Mouse (Mus musculus) MEL (cell line): ENCODE results near the gene Gga1. TPM values are rescaled to one million over a fixed set of nuclear protein-coding genes. Genes with fewer than 3 reads are reported as not detected.

Source experiments
- DNase-seq: peaks from one replicate; pipeline ENCODE4 v3.0.0; 2011; ENCODE audit warnings: low read depth, low spot score
- H3K27ac ChIP-seq: 2 replicates; pipeline ENCODE4 v1.5.1; 2012; ENCODE audit warnings: low read depth, mild to moderate bottlenecking, control low read depth, low read length, moderate library complexity; ENCODE audit not compliant: control insufficient read depth
- H3K27me3 ChIP-seq, 2 experiments: fragments of 150-350 bp in 1 of 2; sonication (generic) in 1 of 2; 2 replicates each; pipeline ENCODE4 v1.6.1; 2012; ENCODE audit warnings: low read length in 2 of 2, mild to moderate bottlenecking in 2 of 2, improper control_type of control experiment in 1 of 2, moderate library complexity in 1 of 2; ENCODE audit not compliant: insufficient read depth in 2 of 2, control insufficient read depth in 1 of 2
- H3K36me3 ChIP-seq, 2 experiments: 2 replicates each; pipeline ENCODE4 v1.6.1; 2012 to 2014; ENCODE audit warnings: low read length in 2 of 2, improper control_type of control experiment in 1 of 2, inconsistent platforms in 1 of 2, mild to moderate bottlenecking in 1 of 2; ENCODE audit not compliant: insufficient read depth in 2 of 2, control insufficient read depth in 1 of 2
- H3K4me1 ChIP-seq, 2 experiments: fragments of 150-350 bp in 1 of 2; sonication (generic) in 1 of 2; 2 replicates each; pipeline ENCODE4 v1.6.1; 2012; ENCODE audit warnings: low read length in 2 of 2, improper control_type of control experiment in 1 of 2, mild to moderate bottlenecking in 1 of 2; ENCODE audit not compliant: insufficient read depth in 2 of 2, control insufficient read depth in 1 of 2
- H3K4me3 ChIP-seq, 2 experiments: fragments of 150-350 bp in 1 of 2; sonication (generic) in 1 of 2; 2 replicates each; pipeline ENCODE4 v1.5.1; 2012; ENCODE audit warnings: low read depth in 2 of 2, low read length in 2 of 2, mild to moderate bottlenecking in 2 of 2, moderate library complexity in 2 of 2, control low read depth in 1 of 2, improper control_type of control experiment in 1 of 2; ENCODE audit not compliant: control insufficient read depth in 1 of 2, insufficient read depth in 1 of 2
- H3K79me2 ChIP-seq: 2 replicates; pipeline ENCODE4 v1.6.1; 2012; ENCODE audit warnings: mild to moderate bottlenecking, low read length, moderate library complexity; ENCODE audit not compliant: control insufficient read depth, poor library complexity, insufficient read depth
- H3K9ac ChIP-seq: 2 replicates; pipeline ENCODE4 v1.6.1; 2012; ENCODE audit warnings: low read depth, mild to moderate bottlenecking, control low read depth, low read length, moderate library complexity; ENCODE audit not compliant: control insufficient read depth, poor library complexity, severe bottlenecking
- H3K9me3 ChIP-seq: fragments of 150-350 bp; sonication (generic); replicated peaks from 2 replicates; pipeline ENCODE4 v1.6.1; 2012; ENCODE audit warnings: mild to moderate bottlenecking, low read length, improper control_type of control experiment, moderate library complexity; ENCODE audit not compliant: insufficient read depth
- BHLHE40 ChIP-seq: IDR thresholded peaks from 2 replicates; pipeline ENCODE4 v1.6.1; 2012; ENCODE audit warnings: low read depth, mild to moderate bottlenecking, inconsistent platforms, low read length, improper control_type of control experiment, borderline replicate concordance
- CHD2 ChIP-seq: IDR thresholded peaks from 2 replicates; pipeline ENCODE4 v1.6.1; 2011; ENCODE audit warnings: low read length, improper control_type of control experiment
- CTCF ChIP-seq, 3 experiments: IDR thresholded peaks in 2 of 3; conservative IDR thresholded peaks in 1 of 3; 2 replicates each; pipeline ENCODE4 v1.5.1; 2011 to 2012; ENCODE audit warnings: low read length in 3 of 3, low read depth in 2 of 3, mild to moderate bottlenecking in 2 of 3, improper control_type of control experiment in 1 of 3, inconsistent platforms in 1 of 3, mixed read lengths in 1 of 3, moderate library complexity in 1 of 3; ENCODE audit not compliant: control insufficient read depth in 1 of 3, insufficient read depth in 1 of 3, poor library complexity in 1 of 3, severe bottlenecking in 1 of 3
- ELF1 ChIP-seq: IDR thresholded peaks from 2 replicates; pipeline ENCODE4 v1.6.1; 2014; ENCODE audit warnings: low read depth, mild to moderate bottlenecking, inconsistent platforms, low read length, improper control_type of control experiment, moderate library complexity
- ETS1 ChIP-seq: IDR thresholded peaks from 2 replicates; pipeline ENCODE4 v1.6.1; 2012; ENCODE audit warnings: low read depth, mild to moderate bottlenecking, inconsistent platforms, low read length, improper control_type of control experiment, moderate library complexity
- GABPA ChIP-seq: IDR thresholded peaks from 2 replicates; pipeline ENCODE4 v1.6.1; 2012; ENCODE audit warnings: low read depth, mild to moderate bottlenecking, inconsistent platforms, low read length, improper control_type of control experiment, moderate library complexity
- GATA1 ChIP-seq: IDR thresholded peaks from 2 replicates; pipeline ENCODE4 v1.6.1; 2011; ENCODE audit warnings: low read depth, low read length, improper control_type of control experiment
- JUND ChIP-seq: IDR thresholded peaks from 2 replicates; pipeline ENCODE4 v1.6.1; 2011; ENCODE audit warnings: low read depth, mild to moderate bottlenecking, improper control_type of control experiment, low read length
- KAT2A ChIP-seq: conservative IDR thresholded peaks from 2 replicates; pipeline ENCODE4 v1.6.1; 2012; ENCODE audit warnings: low read depth, low read length, improper control_type of control experiment, inconsistent platforms
- MAFK ChIP-seq: IDR thresholded peaks from 2 replicates; pipeline ENCODE4 v1.6.1; 2011; ENCODE audit warnings: low read depth, mild to moderate bottlenecking, low read length, improper control_type of control experiment, borderline replicate concordance
- MAZ ChIP-seq: IDR thresholded peaks from 2 replicates; pipeline ENCODE4 v1.6.1; 2012; ENCODE audit warnings: low read depth, mild to moderate bottlenecking, inconsistent platforms, low read length, improper control_type of control experiment
- MEF2A ChIP-seq: IDR thresholded peaks from 2 replicates; pipeline ENCODE4 v1.6.1; 2014; ENCODE audit warnings: low read depth, mild to moderate bottlenecking, inconsistent platforms, low read length, improper control_type of control experiment; ENCODE audit not compliant: poor library complexity, insufficient replicate concordance, severe bottlenecking; ENCODE audit errors: extremely low read depth
- MYB ChIP-seq: IDR thresholded peaks from 2 replicates; pipeline ENCODE4 v1.6.1; 2011; ENCODE audit warnings: mild to moderate bottlenecking, low read depth, low read length, improper control_type of control experiment
- NRF1 ChIP-seq: IDR thresholded peaks from 2 replicates; pipeline ENCODE4 v1.6.1; 2014; ENCODE audit warnings: low read depth, mild to moderate bottlenecking, inconsistent platforms, low read length, improper control_type of control experiment, moderate library complexity; ENCODE audit not compliant: poor library complexity, insufficient read depth, severe bottlenecking
- POLR2A ChIP-seq, 2 experiments: IDR thresholded peaks; 2 replicates each; pipeline ENCODE4 v1.6.1; 2011 to 2012; ENCODE audit warnings: low read length in 2 of 2, mild to moderate bottlenecking in 2 of 2, control low read depth in 1 of 2, improper control_type of control experiment in 1 of 2, low read depth in 1 of 2, moderate library complexity in 1 of 2; ENCODE audit not compliant: control insufficient read depth in 1 of 2, insufficient read depth in 1 of 2, poor library complexity in 1 of 2
- POLR2AphosphoS2 ChIP-seq: IDR thresholded peaks from 2 replicates; pipeline ENCODE4 v1.6.1; 2011; ENCODE audit warnings: low read length, improper control_type of control experiment
- RAD21 ChIP-seq: IDR thresholded peaks from 2 replicates; pipeline ENCODE4 v1.6.1; 2011; ENCODE audit warnings: mild to moderate bottlenecking, low read depth, low read length, improper control_type of control experiment
- RCOR1 ChIP-seq: IDR thresholded peaks from 2 replicates; pipeline ENCODE4 v1.6.1; 2012; ENCODE audit warnings: low read depth, mild to moderate bottlenecking, inconsistent platforms, low read length, improper control_type of control experiment
- SIN3A ChIP-seq: IDR thresholded peaks from 2 replicates; pipeline ENCODE4 v1.6.1; 2012; ENCODE audit warnings: low read length, improper control_type of control experiment, inconsistent platforms
- SMC3 ChIP-seq: IDR thresholded peaks from 2 replicates; pipeline ENCODE4 v1.6.1; 2011; ENCODE audit warnings: low read depth, low read length, improper control_type of control experiment
- TBP ChIP-seq: IDR thresholded peaks from 2 replicates; pipeline ENCODE4 v1.8.0; 2011; ENCODE audit warnings: low read depth, low read length, improper control_type of control experiment
- TCF12 ChIP-seq: IDR thresholded peaks from 2 replicates; pipeline ENCODE4 v1.6.1; 2014; ENCODE audit warnings: low read depth, mild to moderate bottlenecking, inconsistent platforms, low read length, improper control_type of control experiment, moderate library complexity
- UBTF ChIP-seq: IDR thresholded peaks from 2 replicates; pipeline ENCODE4 v1.6.1; 2012; ENCODE audit warnings: low read depth, mild to moderate bottlenecking, inconsistent platforms, low read length, improper control_type of control experiment, moderate library complexity, borderline replicate concordance; ENCODE audit not compliant: insufficient read depth
- USF1 ChIP-seq: IDR thresholded peaks from 2 replicates; pipeline ENCODE4 v1.6.1; 2014; ENCODE audit warnings: low read depth, mild to moderate bottlenecking, inconsistent platforms, low read length, improper control_type of control experiment, moderate library complexity
- USF2 ChIP-seq, 2 experiments: IDR thresholded peaks; 2 replicates each; pipeline ENCODE4 v1.6.1; 2011 to 2012; ENCODE audit warnings: improper control_type of control experiment in 2 of 2, low read length in 2 of 2, borderline replicate concordance in 1 of 2, inconsistent platforms in 1 of 2, low read depth in 1 of 2, mild to moderate bottlenecking in 1 of 2; ENCODE audit not compliant: insufficient read depth in 1 of 2
- ZC3H11A ChIP-seq: IDR thresholded peaks from 2 replicates; pipeline ENCODE4 v1.6.1; 2012; ENCODE audit warnings: low read depth, mild to moderate bottlenecking, inconsistent platforms, low read length, improper control_type of control experiment
- ZMIZ1 ChIP-seq: IDR thresholded peaks from 2 replicates; pipeline ENCODE4 v1.6.1; 2012; ENCODE audit warnings: low read depth, mild to moderate bottlenecking, inconsistent platforms, low read length, improper control_type of control experiment, moderate library complexity
- ZNF384 ChIP-seq: IDR thresholded peaks from 2 replicates; pipeline ENCODE4 v1.6.1; 2012; ENCODE audit warnings: low read depth, mild to moderate bottlenecking, inconsistent platforms, low read length, improper control_type of control experiment
- polyA plus RNA-seq, 2 experiments: library from polyadenylated mRNA; stranded (reverse) in 1 of 2; unstranded in 1 of 2; fragments of >175 nt in 1 of 2; fragments of >200 nt in 1 of 2; gene quantifications; 2 replicates each; pipeline versions ENCODE4 v1.2.1 to v1.2.4; 2012; ENCODE audit warnings: low replicate concordance in 2 of 2, low read depth in 1 of 2; ENCODE audit not compliant: insufficient read length in 2 of 2, insufficient read depth in 1 of 2, missing spikeins in 1 of 2
- total RNA-seq: library from RNA; depleted of rRNA; stranded (reverse); fragments of 300-350 nt; gene quantifications from 2 replicates; pipeline ENCODE4 v1.2.3, GENCODE M21; 2012

Gene Gga1
- total and polyA plus RNA-seq, 3 experiments: 18.2 to 48.1 TPM; not detected in 1

DNA sequence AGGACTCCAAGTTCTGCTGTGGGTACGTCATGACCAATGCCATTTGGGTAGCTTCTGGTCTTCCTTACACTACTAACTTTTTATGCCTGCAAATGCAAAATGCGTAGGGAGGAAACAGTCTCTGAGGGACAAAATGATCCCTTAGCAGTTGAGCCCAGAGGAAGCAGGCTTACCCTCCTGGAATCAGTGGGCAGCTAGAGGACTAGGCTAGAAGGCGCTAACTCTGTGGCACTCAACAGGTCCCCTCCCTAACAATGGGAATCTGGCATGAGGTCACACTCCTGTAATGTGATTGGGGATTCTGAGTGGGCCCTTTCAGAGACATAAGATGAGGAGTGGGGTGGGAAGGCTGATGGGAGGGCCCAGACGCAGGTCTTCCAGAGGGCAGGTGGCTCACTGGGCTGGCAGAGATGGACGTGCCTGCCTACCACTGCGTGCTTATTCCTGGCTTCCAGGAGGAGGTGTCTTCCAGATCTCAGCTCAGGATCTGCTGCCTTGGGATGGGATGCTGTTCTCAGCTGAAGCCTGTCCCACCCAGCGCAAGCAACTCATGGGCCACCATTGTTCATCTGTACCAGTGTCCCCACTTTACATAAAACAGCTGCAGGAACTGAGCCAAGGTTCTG, 53.9 kb downstream of the Gga1 start:
- no peak overlapping the region for H3K9ac ChIP-seq
- H3K27ac ChIP-seq: peak overlapping the region; percentile 21
- H3K4me1 ChIP-seq: peaks cover 3 to 26% of the 10 kb centered on the region in 2 experiments; a peak in 3 of 4 replicates
- H3K36me3 ChIP-seq: peaks cover 0 to 12% of the 10 kb centered on the region in 2 experiments; a peak in 2 of 4 replicates
- no peaks in the 10 kb centered on the region for H3K27me3 ChIP-seq
- no peaks in the 10 kb centered on the region for H3K9me3 ChIP-seq
- peaks cover 20% of the 10 kb centered on the region for H3K79me2 ChIP-seq
- TF ChIP-seq POLR2A (IDR thresholded peaks at IDR 0.05; ENCODE audit: control insufficient read depth in 1 of 2, insufficient read depth in 1 of 2, low read depth in 1 of 2, low read length in 2 of 2, poor library complexity in 1 of 2) (peak; percentile 3 to 59; a peak in 2 of 4 replicates), MYB (peak; percentile 14; the same call in 1 of the 2 replicates), GABPA (no peak), POLR2AphosphoS2 (peak; percentile 60; the same call in 1 of the 2 replicates), MAFK (no peak), CHD2 (peak; percentile 37; the same call in 1 of the 2 replicates)
- TF ChIP-seq, all 39 proteins: peak for 4
- DNase-seq: peak; percentile 37
- no peak overlapping the region for H3K4me3 ChIP-seq

DNA sequence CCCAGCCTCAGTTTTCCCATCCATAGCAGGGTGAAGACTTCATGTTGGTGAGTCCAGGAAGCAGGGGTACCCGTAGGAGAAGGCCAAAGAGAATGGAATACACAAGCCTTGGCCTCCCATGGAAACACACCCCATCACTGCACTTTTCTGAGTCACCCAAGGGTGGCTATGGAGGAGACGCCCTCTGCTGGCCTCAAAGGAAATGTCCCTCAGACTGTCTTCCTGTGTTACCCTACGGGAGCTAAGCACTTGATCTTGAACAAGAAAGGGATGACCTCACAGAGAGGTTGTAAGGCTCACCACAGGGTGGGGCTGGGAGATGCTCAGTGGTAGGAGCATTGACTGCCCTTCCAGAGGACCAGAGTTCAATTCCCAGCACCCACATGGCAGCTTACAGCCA, 54.6 kb downstream of the Gga1 start:
- H3K9ac ChIP-seq: no peak overlapping the region
- TF ChIP-seq ZNF384 (no peak), POLR2A (IDR thresholded peaks at IDR 0.05; ENCODE audit: control insufficient read depth in 1 of 2, insufficient read depth in 1 of 2, low read depth in 1 of 2, low read length in 2 of 2, poor library complexity in 1 of 2) (no peak), USF1 (no peak), MYB (no peak), ELF1 (0 out of 2 replicates have a peak, but pooled peaks have one; percentile 37), SIN3A (peak; percentile 63), BHLHE40 (no peak), MEF2A (no peak), KAT2A (no peak), ZMIZ1 (no peak), CTCF (IDR thresholded peaks at IDR 0.05 in 2 of 3, conservative IDR thresholded peaks at IDR 0.05 in 1 of 3; ENCODE audit: control insufficient read depth in 1 of 3, insufficient read depth in 1 of 3, low read depth in 2 of 3, low read length in 3 of 3, poor library complexity in 1 of 3, severe bottlenecking in 1 of 3) (peak; percentile 80 to 92 (median 86)), TCF12 (no peak), USF2 (IDR thresholded peaks at IDR 0.05; ENCODE audit: borderline replicate concordance in 1 of 2, insufficient read depth in 1 of 2, low read depth in 1 of 2, low read length in 2 of 2) (no peak), SMC3 (peak; percentile 92), MAFK (no peak), RAD21 (peak; percentile 68), ZC3H11A (peak; percentile 53), ETS1 (peak; percentile 32; the same call in 1 of the 2 replicates), GABPA (no peak), RCOR1 (no peak), MAZ (peak; percentile 59; the same call in 1 of the 2 replicates), GATA1 (no peak), UBTF (no peak), CHD2 (no peak), TBP (peak; percentile 53; the same call in 1 of the 2 replicates), JUND (peak; percentile 25; the same call in 1 of the 2 replicates), NRF1 (no peak)

More for the DNA sequence above, 54.6 kb downstream of the Gga1 start:
- Histone ChIP-seq H3K9me3 (no peaks in the 10 kb centered on the region), H3K4me3 (no peak overlapping the region), H3K36me3 (peaks cover 0 to 17% of the 10 kb centered on the region in 2 experiments; a peak in 2 of 4 replicates), H3K79me2 (peaks cover 23% of the 10 kb centered on the region), H3K4me1 (peaks cover 3 to 29% of the 10 kb centered on the region in 2 experiments; a peak in 3 of 4 replicates), H3K27me3 (no peaks in the 10 kb centered on the region), H3K27ac (peak overlapping the region; percentile 6; the same call in 1 of the 2 replicates)
- peak; percentile 94 for DNase-seq
